Mouse (Mus musculus) gonadal fat pad, adult 2 months (tissue): ENCODE data around the gene Srebf1. TPM values are rescaled to one million over a fixed set of nuclear protein-coding genes. Genes with fewer than 3 reads are reported as not detected.

Experiments used
- DNase-seq: peaks from one replicate; pipeline ENCODE4 v3.0.0-alpha.2; 2012; ENCODE audit warnings: low read depth
- polyA plus RNA-seq: library from polyadenylated mRNA; depleted of rRNA; stranded (reverse); fragments of >200 nt; gene quantifications from 2 replicates; pipeline ENCODE4 v1.2.3, GENCODE M21; 2012

The Srebf1 gene
- polyA plus RNA-seq, 1 experiment, result 402 TPM

DNA sequence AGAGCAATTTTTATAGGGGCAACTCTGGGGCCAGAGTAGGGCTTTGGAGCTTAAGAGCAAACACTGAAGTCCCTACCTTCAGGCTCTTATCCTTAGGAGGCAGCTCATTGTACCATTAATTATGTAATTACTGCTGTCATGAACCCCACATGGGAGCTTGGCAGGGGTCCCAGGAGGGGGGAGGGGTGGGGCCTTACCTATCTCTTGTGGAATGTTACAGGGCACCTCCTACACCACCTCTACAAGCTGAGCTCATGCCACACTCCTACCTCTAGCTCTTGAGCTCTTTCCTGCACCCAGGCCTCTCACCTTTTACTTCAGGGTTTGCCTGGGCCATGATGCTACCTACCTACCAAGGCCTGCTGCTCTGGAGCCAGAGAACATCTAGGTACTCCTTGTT lies 43.9 kb downstream of the Srebf1 start:
- DNase-seq, result no peak

DNA sequence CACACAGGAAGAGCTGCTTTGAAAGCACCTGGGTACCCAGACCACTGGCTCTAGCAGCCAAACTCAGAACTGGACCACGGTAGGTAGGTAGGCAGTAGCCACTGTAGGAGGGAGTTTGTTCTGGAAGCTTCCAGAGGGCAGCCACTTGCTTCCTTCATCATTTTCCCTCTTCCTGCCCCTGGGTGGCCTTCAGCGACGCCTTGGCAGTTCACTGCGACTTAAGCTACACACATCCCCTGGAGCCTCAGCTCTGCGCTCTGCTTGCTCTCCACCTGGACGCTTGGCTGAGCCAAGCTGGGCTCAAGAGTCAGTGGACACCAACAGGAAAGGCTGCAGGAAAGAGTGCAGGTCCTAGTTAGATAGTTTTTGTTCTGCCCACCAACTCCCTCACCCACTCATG lies 44.4 kb downstream of the Srebf1 start:
- no peak for DNase-seq

DNA sequence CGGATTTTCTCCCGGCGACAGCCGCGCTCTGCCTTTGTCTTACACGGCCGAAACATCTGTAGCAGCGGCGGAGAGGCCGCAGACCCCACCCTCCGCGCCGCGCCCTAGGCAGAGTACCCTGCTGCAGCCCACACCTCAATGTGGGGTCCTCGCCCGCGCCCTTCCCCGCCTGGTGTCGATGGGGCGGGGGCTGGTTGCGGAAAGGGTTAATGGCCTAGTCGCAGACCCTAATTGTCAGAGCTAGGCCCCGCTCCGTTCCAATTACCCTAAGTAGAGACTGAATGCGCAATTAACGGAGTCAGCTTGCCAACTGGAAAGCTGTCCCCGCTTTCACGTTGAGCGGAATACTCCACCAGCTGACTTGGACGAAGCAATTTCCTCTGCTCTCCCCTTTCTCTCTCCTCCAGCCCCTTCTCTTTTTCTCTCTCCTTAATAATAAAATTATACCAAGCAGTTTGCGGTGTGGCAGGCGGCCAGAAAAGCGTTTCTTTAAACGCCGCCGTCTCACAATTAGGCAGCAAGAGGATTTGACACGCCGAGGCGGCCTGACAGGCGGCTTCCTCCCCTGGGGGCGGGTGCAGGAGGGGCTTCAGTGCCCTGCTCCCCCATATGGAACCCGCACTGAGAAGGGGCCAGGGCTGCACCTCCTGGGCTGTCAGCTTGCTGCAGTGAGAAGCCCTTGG lies 45.3 kb downstream of the Srebf1 start:
- DNase-seq, result no peak

DNA sequence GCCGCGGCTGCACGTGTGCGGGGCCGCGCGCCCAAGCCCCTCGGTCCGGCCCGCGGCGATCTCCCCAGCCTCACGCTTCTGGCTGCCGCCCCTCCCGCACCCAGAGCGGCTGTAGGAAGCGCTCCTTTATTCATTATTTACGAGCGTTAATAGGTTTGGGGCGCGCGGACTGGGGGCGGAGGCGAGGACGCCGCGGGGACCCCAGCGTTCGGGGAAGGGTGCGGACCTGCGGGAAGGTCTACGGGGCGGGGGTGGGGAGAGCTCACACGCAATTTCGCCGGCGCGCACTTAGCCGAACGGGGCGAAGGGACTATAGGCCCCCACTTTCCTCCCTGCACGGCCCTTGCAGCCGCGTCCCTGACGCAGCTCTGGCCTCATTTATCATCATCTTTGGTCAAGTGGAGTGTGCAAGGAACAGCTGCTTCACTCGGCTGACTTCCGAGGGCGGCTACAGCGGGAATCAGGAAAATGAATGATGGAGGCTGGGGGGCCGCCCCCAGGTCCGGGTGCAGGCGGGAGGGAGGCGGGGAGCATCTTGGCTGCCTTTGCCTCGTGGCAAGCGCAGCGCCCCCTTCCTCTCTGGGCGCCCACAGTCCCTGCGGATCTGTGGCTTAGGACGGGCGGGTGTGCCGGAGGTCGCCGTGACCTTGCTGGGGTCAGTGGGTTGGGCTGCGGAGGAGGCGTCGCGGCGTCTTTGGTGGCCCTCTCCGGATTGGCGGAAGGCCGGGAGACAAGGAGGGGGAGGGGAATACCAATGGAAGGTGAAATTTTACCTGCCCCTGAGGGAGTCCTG lies 46.0 kb downstream of the Srebf1 start:
- no peak for DNase-seq

DNA sequence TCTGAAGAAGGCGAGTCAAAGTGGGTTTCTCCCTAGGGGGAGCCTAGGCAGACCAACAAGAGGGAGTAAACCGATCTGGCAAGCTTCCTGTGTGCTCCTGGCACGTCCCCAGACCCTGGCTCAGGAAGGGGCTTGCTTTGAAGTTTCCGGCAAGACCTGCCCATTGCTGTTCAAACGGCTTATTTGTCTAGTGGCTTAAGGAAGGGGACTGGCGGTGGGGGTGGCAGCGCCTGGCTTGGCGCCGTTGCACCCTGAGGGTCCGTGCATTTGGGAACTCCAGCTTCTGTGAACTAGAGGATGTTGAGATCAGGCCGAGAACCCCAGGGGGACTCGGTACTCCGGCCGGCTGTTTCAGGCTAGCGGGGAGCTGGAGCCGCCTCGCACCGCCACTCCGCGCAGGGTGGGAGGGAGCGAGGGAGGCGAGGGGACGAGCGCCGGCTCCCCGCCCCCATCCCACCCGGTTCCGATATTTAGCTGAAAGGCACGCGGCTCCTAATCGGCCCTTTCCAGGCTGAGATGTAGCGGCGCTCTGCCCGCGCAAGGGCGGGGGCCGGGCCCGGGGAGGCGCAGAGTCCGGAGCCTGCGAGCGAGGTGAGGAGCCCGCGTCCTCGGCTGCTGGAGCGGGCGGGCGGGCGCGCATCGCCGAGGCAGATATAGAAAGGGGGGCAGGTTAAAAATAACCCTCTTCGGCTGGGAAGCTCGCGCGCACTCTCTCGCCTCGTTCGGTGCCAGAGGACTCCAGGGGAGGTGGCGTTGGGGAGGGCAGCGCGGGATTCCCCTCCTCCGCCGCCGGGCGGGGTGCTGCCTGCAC lies 46.8 kb downstream of the Srebf1 start:
- DNase-seq, result no peak

DNA sequence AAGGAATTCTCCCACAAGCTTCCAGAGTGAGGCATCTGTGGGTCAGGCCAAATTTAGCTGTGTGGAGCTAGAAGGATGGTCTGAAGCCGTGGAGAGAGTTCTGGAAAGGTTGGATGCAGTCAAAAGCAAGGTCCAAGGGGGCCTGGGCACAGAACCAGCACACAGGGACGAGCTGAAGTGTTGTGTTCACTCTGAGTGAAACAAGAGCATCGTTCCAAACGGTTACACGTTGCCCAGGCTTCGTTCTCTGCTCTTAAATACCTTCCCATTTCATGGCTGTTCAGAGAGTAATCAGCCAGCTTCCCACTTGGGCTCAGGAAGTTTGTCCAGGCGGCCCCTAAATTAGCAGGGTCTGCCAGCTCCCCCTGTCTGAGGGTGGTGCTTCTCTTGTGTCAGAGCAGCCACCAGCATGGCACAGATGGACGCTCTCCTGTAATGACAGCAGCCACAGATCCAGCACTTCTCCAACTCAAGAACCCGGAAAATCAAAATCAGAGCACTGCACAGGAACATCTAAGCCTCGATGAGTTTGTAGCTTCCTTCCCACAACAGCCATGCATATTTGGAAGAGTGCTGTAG lies 48.7 kb downstream of the Srebf1 start:
- DNase-seq, result no peak

DNA sequence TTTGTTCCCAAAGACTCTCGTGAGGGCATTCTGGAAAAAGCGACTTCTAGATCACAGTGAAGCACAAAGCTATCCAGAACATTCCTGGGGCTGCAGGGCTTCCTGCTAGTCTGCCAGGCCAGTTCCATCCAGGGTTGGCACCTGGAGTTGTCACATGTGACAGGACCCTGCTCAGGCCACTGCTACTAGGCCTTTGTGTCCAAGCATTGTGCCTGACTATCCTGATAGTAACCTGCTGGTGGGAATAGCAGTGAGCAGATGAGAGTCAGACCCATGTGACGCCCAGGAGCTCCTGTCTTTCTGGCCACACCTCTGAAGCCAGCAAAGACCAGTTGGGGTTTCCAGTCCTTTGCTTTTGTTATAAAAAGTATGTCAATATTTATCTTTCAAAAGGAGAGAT lies 50.3 kb downstream of the Srebf1 start:
- DNase-seq, result no peak

DNA sequence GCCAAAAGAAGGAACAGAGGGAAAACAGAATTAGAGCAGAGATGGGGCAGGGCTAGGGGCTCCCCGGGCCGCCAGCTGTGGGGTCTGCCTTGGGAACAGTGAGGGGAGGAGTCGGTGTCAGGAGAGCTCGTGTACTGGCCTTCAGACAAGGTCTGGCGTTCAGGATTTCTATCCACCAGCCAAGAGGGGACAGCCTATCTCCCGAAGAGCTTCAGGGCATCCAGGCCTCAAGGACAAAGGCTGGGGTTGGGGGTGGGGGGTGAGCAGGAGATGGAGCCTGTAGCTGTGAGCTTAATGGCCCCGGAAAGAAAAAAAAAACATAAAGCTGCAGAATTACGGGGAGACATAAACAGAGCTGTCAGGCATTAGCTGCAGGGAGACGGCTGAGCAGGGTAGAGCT lies 53.6 kb downstream of the Srebf1 start:
- DNase-seq, result no peak

DNA sequence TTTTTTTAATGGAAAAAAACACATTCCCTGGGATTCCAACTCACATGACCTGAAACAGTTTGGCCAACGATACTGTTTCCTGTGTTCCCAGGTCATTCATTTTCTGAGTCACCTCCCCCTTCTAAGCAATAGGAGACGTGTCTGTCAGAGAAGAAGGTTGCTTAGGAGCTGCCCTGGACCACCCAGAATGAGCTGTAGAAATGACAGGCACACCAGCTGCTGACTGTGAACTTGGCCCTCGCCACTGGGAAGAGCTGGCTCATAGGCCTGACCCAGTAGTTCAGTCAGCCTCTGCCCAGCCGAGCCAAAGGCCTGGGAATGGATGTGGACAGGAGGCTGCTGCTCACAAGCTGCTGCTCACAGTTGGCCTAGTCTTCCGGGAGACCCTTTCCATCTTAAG lies 57.3 kb downstream of the Srebf1 start:
- no peak for DNase-seq

DNA sequence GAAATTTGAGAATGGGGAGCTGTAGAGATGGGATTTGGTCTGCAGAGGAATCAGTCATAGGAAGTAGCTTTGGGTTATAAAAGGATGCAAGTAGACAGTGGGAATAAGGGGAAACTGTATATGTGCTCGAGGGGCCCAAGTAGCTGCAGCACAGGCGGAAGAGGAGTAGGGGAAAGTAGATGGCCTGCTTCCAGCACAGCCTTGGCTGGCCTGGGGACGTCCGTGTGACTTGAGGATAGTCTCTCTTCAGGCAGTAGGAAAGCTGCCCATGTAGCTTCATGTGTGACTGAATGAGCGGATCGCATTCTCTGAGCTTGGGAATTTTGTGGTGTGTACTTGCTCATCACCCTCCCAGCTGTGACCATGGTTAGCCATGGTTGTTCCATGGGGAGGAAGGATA lies 57.9 kb downstream of the Srebf1 start:
- no peak for DNase-seq

DNA sequence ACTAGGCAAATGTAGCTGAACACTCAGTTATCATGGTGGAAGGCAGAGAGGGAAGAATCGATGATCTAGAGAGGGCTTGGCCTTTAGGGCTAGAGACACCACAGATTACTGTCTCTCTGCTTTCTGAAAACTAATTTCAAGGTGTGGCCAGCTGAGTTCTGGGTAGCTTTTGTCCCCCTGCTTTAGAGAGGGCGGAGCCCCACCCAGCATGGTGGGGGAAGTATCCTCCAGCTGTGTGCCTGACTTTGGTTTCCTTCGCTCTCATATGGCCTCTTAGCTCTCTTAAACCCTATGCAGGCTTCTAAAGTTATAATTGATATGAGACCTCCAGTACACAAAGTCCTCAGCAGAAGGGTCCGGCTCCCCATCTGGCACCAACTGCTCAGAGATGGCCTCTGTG lies 59.0 kb downstream of the Srebf1 start:
- no peak for DNase-seq

DNA sequence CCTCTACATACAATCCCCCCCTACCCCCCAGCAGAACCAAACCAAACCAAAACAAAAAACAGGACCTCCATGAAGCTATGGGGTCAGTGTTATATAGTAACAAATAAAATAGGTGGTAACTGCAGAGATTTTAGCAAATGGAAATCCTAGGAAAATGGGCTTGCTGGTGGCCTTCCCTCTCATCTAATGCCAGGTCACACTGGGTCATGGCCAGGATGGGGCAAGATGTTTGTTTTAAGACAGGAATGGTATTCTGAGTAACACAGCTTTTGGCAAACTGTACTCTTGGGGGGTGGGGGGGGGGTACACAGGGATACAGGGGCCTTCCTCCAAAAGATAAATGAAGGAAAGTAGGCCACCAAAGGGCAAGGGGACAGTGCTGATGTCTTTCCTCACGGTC lies 59.8 kb downstream of the Srebf1 start:
- DNase-seq, result no peak

DNA sequence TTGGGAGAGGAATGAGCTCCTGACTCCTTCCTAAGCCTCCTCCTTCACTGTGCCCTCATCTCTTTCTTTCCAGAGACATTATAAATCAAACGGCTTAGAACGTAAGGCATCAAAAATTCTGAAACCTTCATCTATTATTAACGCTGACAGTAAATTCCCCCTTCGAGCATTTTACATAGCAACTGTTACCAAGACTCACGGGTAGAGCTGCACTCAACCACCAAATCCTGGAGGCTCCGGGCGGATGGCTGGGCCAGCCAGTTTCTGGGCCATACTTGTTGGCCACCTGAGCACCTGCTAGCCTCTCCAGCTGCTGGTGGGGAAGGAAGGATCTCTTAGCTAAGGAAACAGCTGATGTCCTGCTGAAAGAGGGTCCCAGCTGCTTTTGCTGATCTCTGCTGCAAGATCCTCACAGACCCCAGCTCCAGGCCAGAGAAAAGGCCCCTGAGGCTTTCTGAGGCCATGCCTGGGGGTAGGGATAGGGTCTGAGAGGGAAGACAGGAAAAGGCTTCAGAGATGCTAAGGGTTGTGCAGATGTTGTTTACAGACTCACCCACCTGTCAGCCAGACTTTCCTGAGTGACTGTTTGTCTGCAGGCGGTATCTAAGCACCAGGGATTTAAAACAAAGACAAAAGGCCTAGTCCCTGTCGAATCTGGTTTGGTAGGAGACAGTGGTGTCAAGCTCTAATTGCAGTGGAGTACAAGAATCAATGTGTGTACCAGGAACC lies 61.1 kb downstream of the Srebf1 start:
- no peak for DNase-seq

DNA sequence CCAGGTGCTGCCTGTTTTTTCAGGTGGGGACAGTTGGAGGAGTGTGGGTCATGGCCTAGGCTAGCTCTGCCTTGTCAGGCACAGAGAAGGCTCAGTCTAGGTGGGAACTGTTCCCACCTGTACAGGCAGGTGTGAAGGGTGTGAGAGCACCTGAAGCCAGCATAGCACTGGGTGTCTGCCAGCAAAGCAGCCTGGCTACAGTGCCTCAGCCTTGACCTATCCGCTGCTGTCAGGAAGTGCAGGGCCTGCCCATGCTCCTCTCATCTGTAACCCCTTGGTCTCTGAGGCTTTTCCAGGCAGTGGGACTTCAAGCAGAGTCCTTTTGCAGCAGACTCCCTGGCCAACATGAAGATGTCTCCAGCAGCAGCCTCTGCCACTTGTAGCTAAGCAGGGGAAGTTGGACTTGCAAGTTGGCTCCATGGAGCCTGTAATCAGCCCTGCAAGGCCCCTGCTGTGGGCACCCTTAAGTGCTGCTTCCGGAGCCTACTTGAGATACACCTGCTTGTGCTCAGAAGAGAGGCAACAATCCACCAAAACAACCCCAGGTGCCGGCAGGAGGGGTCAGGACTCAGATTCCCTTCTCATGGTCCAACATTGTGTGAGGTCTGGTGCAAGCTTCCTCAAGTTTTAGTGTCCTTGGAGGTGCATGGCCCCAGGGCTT lies 61.8 kb downstream of the Srebf1 start:
- no peak for DNase-seq

DNA sequence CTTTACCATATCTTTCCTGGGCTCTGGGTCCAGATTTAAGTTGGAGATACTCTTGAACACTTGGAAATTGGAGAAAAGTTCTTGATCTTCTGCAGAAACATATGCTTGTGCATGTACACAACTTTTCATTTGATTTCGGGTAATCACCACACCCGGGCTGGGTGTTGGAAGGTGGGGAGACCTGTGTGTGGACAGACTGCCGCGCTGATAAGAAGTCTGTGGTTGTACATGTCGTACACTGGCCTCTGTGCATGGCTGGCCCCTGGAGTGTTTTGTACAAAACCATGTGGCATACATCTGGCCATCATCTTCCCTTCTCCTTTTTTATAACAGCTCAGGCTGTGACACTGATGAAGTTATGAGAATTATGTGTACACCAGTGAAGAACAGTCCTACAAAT lies 62.4 kb downstream of the Srebf1 start:
- no peak for DNase-seq

DNA sequence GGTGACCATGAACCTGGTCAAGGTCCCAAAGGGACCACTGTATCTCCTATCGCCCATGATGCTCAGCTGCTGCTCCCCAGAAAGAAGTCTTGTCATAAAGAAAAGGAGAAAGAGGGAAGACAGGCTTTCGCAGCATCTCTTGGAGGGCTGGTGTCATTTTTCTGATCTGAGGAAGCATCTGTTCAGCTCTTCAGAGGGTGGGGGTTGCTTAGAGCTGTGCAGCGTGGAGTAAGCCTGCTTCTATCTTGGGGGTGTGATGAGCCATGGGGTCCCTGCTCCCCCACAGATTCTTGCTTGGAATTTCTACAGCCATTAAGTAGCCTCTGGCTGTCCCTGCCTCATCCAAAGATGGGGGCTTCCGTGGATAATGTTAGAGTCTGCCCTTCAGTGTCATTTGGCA lies 64.1 kb downstream of the Srebf1 start:
- no peak for DNase-seq

DNA sequence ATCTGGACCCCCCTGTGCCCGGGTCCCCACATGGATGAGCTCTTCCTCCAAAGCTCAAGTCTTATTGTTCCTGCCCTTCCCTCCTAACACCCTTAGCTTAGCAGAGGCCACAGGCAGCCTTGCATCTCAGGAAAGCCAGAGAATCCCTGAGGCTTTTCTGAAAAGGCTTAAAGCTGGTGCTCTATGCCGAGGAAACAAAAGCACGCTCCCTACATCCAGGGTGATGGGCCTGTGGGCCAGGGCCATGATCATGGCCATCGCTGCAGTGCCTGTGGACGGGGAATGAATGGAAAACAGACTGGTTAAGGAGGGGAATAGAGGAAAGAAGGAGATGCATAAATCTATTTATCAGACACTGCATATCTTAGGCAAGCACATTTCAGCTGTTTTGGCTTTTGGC lies 66.7 kb downstream of the Srebf1 start:
- no peak for DNase-seq

DNA sequence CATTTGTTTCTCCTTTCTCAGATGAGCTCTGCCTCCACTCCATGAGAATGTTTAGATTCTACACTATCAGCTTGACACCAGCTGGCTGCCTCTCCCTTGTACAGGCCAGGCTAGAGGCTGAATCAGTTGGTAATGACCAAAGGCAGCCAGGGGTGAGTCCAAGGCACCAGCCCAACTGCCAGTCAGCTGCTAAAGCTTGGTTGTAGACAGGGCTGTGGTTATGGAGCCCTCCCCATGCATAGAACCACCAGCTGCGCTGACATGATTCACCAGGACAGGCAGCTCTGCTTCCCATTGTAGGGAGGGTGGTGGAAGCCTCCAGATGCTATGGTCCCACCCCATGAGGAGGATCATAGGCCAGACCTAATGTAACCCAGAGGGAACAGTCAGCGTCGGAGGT lies 68.4 kb downstream of the Srebf1 start:
- DNase-seq, result no peak

DNA sequence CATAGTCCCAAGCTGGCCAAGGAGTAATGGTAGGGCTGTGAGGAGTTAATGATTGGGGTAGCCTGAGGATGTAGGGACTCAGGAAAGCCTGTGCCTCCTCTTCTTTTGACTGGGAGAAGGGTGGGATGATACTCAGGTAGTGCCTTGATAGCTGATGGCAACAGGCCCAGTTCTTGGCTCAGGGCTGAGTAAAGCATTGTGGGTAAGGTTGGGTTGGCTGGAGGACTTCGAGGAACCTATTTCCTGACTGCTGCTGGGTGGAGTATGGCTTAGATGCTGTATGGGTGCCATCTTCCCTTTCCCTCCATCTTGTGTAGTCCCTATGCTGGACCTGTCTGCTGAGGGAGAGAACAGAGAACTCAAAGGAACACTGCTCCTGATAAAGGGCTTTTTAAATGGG lies 70.0 kb downstream of the Srebf1 start:
- no peak for DNase-seq

DNA sequence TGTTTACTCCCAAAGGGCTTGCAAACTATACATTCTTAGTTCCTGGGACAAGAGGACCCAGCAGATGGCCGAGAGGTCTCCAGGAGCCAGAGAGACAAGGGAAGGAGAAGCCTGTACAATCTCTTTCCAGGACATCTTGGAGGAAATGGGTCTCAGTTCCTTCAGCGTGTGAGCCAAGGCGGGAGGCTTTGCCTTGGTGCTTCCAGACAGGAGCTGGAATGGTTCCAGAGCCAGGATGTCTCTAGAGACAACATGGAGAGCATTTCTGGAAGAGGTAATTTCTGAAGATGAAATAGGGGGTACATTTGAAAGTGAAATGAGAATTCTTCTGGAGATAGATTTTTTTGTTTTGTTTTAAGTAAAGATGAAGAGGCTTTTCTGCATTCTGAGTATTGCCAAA lies 71.7 kb downstream of the Srebf1 start:
- no peak for DNase-seq
